Mouse (Mus musculus): ENCODE results near the gene Tbx4.

Tbx4 gene

GRCm38 (mm10) chr11:85850233-85850632 is 36.0 kb upstream of the Tbx4 start, which contains the start of gene Gm11444:
TSS of gene Gm11444 (minus strand) at chr11:85850333.
- in situ Hi-C loops (cut with MboI, MseI) = loop anchor here (5.0 to 10.0 kb wide), 4 partner anchors 122 to 602 kb away; no protein-coding TSS in a partner anchor

GRCm38 (mm10) chr11:85850758-85851157 is 35.5 kb upstream of the Tbx4 start:
- in situ Hi-C loops (cut with MboI, MseI) = loop anchor here (5.0 to 10.0 kb wide), 4 partner anchors 122 to 602 kb away; no protein-coding TSS in a partner anchor

- in situ Hi-C loops (cut with MboI, MseI) = loop anchor here in 1 of 2 experiments (10.0 kb wide), 1 partner anchor 317 kb away; no protein-coding TSS in a partner anchor
Measured at GRCm38 (mm10) chr11:85857997-85858698, 28.1 kb upstream of the Tbx4 start.

- in situ Hi-C loops (cut with MboI, MseI) = no loop called here
Measured at GRCm38 (mm10) chr11:85864363-85864762, 21.9 kb upstream of the Tbx4 start.

GRCm38 (mm10) chr11:85876059-85876788 is 10.0 kb upstream of the Tbx4 start:
- in situ Hi-C loops (cut with MboI, MseI) = no loop called here

DNA sequence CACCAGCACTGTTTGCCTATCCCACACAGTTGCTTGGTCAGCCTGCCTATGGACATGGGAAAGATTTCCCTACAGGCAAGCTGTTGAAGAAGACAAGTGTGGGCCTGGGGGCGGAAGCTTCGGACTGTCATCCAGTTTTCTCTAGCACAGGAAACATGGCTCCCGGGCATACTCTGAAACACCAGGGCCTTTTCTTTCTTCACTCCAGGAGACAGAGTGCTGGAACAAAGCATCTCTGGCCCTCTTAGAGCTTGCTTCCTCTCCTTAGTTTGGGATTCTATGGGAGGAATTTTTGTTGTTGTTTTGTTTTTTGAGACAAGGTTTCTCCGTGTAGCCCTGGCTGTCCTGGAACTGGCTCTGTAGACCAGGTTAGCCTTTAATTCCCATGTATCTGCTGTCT is 1.7 kb upstream of the Tbx4 start:
- in situ Hi-C loops (cut with MboI, MseI) = no loop called here

- in situ Hi-C loops (cut with MboI, MseI) = no loop called here
Measured at GRCm38 (mm10) chr11:85886429-85886785, 185 bp downstream of the Tbx4 start.

- in situ Hi-C loops (cut with MboI, MseI) = no loop called here
Measured at GRCm38 (mm10) chr11:85887273-85887672, 1.1 kb downstream of the Tbx4 start.

DNA sequence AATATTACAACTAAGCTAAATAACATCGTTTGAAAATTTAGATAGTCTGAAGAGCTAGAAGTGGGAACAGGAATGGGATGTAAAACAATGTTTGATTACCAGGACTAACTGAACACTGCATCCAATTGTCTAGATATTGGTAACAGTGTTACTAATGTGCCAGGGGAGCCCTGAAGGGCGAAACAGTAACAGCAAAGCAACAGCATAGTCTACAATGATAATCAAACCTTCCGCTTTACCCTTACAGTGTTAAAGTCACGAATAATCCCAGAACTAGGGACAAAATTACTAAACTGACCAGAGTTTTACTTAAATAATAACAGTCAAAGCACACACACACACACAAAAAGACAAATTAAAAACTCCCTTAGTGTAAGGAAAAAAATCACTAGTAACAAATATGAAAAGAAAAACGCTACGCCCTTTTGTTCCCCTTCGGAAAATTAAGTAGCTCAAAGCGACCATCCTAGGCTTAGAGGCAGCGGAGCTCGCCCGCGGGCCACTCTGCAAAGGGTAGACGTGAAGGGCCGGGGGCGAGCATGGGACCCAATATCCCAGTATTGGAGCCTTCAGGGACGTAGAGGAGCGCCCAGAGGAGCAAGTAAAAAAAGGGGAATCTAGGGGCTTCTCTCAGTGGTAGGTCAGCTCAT is 1.7 kb downstream of the Tbx4 start:
- in situ Hi-C loops (cut with MboI, MseI) = no loop called here

GRCm38 (mm10) chr11:85888451-85888961 is 2.3 kb downstream of the Tbx4 start:
- in situ Hi-C loops (cut with MboI, MseI) = no loop called here

DNA sequence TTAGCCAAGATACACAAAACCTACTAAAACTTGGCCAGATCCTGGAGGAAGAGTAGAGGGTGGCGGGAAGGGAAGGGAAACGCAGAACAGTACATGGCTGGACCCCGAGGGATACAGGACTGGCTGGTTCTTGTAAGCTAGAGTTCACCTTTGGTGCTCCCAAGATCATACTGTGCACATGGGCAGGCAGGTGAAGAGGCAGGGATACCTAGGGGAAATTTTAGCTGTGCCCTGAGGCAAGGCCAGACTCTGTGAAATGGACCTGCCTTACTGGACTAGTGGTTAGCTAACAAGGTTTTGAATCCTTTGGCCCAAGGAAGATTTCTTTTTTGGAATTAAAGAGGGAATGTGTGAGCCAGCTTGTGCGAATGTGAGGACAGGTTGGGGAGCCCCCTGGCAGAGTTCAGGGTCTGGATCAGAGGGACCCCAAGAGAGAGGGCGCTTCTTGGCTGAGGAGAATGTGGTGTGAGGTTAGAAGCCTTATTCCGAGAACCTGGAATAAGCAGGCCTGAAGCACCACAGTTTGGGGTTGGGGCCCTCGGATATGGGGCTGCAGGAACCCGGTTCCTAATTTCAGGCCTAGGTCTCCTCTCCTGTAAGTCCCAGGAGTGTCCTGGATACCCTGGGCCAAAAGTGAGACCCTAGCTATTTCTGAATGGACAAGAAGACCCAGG is 3.0 kb downstream of the Tbx4 start:
- in situ Hi-C loops (cut with MboI, MseI) = no loop called here

DNA sequence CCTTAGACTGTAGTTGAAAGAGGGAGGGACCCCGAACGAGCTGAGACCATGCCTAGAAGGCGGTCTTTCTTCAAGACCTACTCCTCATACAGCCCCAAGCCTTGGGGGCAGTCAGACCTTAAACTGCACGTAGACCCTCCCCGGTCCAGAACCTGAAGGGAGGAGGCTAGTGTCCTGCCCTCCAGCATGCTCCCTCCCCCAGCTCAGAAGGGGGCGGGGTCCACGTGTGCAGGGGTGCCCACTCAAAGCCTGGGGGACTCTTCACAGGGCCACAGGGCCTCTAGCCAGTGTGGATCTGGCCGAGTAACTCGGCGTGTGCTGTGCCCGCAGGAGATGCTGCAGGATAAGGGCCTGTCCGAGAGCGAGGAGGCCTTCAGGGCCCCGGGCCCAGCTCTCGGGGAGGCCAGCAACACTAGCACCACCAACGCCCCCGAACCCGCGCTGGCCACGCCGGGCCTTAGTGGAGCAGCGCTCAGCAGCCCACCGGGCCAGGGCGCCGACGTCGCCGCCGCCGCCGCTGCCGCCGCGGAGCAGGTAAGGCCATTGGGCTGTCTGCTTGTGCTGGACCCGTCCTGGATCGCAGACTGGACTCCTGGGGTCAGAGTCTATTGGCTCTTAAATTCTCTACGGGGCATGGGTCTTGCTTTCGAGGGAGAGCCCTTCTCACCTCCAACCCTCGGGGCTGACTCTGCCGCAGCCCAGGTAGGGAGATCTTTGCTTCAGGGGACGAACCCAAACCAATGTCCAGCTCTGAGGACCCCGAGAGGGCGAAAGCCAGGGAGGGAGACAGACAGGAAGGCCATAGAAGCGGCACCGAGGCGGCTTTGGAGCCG is 3.7 kb downstream of the Tbx4 start:
- in situ Hi-C loops (cut with MboI, MseI) = no loop called here

- in situ Hi-C loops (cut with MboI, MseI) = no loop called here
Measured at GRCm38 (mm10) chr11:85890563-85890845, 4.3 kb downstream of the Tbx4 start.

DNA sequence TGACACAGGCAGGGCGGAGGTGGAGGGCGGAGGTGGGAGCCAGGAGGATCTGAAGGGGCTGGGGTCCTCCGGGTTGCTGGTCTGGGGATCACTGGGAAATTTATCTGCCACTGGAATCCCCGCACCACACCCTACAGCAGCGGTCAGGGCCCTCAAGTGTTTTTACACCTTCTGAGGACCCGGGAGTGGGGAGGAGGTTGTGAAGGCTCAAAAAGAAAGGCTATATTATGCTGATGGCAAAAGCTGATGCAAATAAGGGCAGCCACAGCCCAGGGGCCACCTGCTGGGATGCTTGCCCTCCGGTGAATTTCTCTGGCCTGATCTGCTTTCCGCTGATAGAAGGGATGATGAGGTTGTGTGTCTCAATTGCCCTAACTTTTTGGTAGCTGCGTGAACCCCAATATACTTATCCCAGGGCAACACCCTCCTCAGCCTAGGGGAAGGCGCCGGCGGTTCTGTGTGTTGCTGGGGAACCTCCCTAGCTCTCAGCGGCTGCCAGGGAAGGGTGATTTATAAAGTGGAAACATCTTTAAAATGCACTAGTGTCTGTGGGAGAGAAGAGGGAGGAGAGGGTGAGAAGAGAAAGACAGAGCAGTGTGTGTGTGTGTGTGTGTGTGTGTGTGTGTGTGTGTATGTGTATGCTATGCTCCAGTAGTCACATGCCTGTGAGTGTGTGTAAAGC is 4.9 kb downstream of the Tbx4 start:
- in situ Hi-C loops (cut with MboI, MseI) = no loop called here

DNA sequence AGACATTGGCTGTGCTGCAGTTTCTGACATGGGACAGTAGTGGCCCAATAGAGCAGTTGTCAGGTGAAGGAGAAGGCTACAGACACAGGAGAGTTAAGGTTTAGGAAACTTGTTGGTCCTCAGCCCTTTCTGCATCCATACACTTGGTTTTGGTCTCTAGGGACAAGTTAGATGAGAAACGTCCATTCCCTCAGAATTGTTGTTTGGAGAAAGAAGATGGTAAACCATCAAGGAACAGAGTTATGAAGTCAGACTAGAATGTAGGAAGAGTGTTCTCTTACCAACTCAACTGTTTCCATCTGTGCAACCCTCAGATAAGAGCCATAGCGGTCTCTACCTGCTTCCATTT is 5.4 kb downstream of the Tbx4 start:
- in situ Hi-C loops (cut with MboI, MseI) = no loop called here

DNA sequence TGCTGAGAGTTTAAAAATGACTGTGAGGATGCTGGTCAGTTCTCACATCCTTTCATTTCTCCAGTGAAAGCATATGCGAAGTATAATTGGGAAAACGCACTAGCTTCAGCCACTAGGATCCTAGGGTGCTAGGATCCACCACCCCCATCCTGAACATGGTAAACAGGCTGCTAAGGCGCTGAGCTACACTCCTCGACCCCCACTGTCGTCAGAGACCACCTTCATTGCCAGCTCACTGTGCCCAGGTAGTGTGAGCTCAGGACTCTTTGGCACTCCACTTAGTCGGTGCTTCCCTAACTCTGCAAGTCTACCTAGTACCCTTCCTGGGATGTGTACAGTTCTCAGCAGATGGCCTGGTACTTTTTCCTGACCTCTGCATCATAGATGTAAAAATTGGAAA is 6.5 kb downstream of the Tbx4 start:
- in situ Hi-C loops (cut with MboI, MseI) = no loop called here

DNA sequence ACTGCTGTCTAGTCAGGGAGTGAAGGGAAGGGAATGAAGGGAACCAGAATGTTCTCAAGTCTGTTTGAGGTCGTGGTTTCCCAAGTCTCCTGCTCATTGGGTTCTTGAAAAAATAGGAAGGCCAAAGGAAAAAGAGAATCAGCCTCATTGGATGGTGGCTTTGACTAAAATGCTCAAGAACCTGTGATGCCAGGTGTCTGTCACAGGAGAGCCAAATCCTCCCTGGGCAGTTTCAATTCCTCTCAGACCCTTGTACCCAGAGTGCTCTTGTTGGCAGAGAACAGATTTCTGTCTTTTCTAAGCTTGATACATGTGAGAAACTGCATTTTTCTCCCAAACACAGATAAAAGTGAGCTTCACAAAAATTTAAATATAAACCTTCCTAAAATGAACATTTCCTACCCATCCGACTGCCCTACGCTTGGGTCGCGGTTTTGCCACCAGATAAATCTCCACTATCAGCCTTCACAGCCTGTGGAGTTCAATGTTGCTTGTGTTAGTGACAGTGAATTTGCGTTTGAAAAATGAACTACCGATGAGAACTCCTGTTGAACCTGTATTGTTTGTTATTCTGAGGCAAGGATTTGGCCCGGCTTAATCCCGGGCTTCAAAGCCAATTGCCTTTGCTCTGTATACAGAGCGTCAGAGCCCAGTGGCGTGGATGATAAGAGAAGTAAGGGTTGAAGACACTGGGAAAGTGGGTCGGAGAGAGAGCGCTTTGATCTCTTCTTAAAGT is 7.3 kb downstream of the Tbx4 start:
- in situ Hi-C loops (cut with MboI, MseI) = no loop called here

DNA sequence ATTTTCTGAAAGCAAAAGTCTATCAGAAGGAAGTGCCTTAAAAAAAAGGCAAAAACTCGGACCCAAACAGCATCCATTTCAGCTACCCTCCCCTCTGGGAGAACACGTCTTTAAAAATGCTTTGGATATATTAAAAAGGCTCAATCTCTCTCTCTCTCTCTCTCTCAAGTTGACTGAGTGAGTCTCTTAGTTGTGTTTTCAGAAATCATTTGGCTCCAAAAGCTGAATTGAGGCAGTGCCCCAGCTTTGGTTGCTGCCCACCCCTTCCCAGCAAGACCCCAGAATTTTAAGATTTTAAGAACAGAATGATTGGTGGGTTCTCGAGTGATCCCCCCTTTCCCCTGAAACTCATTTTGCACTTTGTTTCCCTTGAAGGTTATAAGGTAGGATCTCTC is 7.9 kb downstream of the Tbx4 start:
- in situ Hi-C loops (cut with MboI, MseI) = no loop called here

GRCm38 (mm10) chr11:85894731-85895545 is 8.7 kb downstream of the Tbx4 start:
- in situ Hi-C loops (cut with MboI, MseI) = no loop called here

All from T-helper 17 cell (primary cell).